Mouse (Mus musculus) liver, embryonic 14.5 days (tissue): Measurements from ENCODE around the gene Eif3b.
A peak's percentile ranks its signal among the peaks of the same experiment; 100 is the strongest.

Experiments used
- CTCF ChIP-seq: IDR thresholded peaks from 2 replicates; pipeline ENCODE4 v1.5.1; 2016; ENCODE audit warnings: antibody characterized with exemption, low read depth, control low read depth
- EP300 ChIP-seq: IDR thresholded peaks from 2 replicates; pipeline ENCODE4 v1.6.1; 2016; ENCODE audit warnings: antibody characterized with exemption, low read depth

GRCm38 (mm10) chr5:140396166-140396940, 22.8 kb upstream of the Eif3b start:
- peak; percentile 79 for TF ChIP-seq CTCF
- TF ChIP-seq EP300, result no peak
